Mouse (Mus musculus) olfactory bulb, adult 2 months (tissue): ENCODE results near the gene Fndc3a. TPM values are rescaled to one million over a fixed set of nuclear protein-coding genes. Genes with fewer than 3 reads are reported as not detected.

Experiments
- H3K27ac ChIP-seq: fragments of 200-500 bp; 2 replicates; pipeline ENCODE4 v1.5.1; 2012; ENCODE audit warnings: low read depth, low read length; ENCODE audit not compliant: insufficient read depth
- H3K4me1 ChIP-seq: fragments of 200-500 bp; 2 replicates; pipeline ENCODE4 v1.6.1; 2012; ENCODE audit warnings: low read length; ENCODE audit not compliant: control insufficient read depth, insufficient read depth
- H3K4me3 ChIP-seq: fragments of 200-500 bp; 2 replicates; pipeline ENCODE4 v1.5.1; 2012; ENCODE audit warnings: mild to moderate bottlenecking, low read depth, low read length, moderate library complexity; ENCODE audit not compliant: insufficient read depth
- CTCF ChIP-seq: fragments of 200-500 bp; IDR thresholded peaks from 2 replicates; pipeline ENCODE4 v1.5.1; 2012; ENCODE audit warnings: low read depth, mild to moderate bottlenecking, low read length, moderate library complexity; ENCODE audit not compliant: insufficient read depth
- POLR2A ChIP-seq: fragments of 200-500 bp; IDR thresholded peaks from 2 replicates; pipeline ENCODE4 v1.6.1; 2012; ENCODE audit warnings: mild to moderate bottlenecking, low read depth, low read length, moderate library complexity; ENCODE audit not compliant: insufficient read depth
- WGBS: fragments of 180-500 bp; shearing (Covaris S2); methylation state at CpG from one replicate; pipeline ENCODE4 v1.1.7; 2018; 5-methylcytosine and 5-hydroxymethylcytosine counted together
- polyA plus RNA-seq: library from polyadenylated mRNA; stranded (reverse); fragments of >200 nt; gene quantifications from 2 replicates; pipeline ENCODE4 v1.2.4, GENCODE M21; 2012; ENCODE audit warnings: low replicate concordance; ENCODE audit not compliant: missing spikeins, insufficient read depth, insufficient read length

Fndc3a gene
- polyA plus RNA-seq, 1 experiment: not detected

DNA sequence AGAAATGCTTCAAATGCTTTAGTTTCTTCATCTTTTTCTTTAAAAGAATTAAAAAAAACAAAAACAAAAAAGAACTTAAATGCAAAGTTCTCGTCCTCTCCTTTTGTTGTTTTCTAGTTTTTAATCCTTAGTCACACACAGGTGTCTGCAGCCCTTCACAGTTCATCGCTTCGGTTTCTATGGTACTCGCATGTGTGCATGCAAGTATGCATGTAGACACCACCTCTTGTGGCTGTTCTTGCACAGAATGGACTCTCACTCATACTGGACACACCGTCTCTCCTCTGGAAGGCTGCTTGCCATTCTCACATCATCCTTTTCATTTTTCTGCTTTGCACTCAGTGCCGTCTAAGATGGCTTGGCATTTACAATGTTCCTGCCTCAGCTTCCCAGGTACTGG lies 126.8 kb downstream of the Fndc3a start:
- Histone ChIP-seq H3K4me1 (no peaks in the 10 kb centered on the region), H3K4me3 (no peak overlapping the region), H3K27ac (no peak overlapping the region)
- TF ChIP-seq POLR2A: no peak
- TF ChIP-seq CTCF: no peak
- 73% methylated on average over 6 of the region's 6 CpGs for WGBS

DNA sequence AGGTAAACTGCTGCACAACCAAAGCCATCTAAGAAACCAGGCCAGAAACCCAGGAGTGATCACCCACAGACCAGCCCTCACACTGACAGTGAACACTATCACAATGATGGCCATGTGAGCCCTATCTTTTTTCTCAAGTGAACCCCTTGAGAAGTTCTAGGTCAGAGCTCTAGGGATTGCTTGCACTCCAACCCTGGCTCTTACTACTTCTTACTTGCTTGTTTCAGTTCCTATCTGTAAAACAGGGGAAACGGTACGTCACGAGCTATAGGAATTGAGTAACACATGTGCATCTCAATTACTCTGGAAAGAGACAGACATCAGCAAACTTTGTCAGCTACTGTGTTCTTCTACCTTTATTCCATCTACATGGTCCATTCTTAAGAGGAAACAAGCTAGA lies 128.8 kb downstream of the Fndc3a start:
- 90% methylated on average over 3 of the region's 3 CpGs for WGBS
- TF ChIP-seq CTCF (no peak), POLR2A (no peak)
- no peaks in the 10 kb centered on the region for H3K4me1 ChIP-seq
- H3K27ac ChIP-seq: no peak overlapping the region
- no peak overlapping the region for H3K4me3 ChIP-seq

DNA sequence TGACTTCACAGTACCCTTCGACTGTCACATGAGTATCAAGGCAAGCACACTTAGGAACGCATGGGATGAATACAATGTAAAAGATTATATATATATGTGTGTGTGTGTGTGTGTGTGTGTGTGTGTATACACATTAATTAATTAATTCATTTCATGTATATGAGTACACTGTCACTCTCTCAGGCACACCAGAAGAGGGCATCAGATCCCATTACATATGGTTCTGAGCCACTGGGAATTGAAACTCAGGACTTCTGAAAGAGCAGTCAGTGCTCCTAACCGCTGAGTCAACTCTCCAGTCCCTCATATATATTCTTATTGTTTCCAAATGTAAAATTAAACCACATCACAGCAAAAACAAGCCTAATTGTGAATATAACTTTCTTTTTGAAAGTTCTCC lies 133.5 kb downstream of the Fndc3a start:
- H3K4me1 ChIP-seq: no peaks in the 10 kb centered on the region
- TF ChIP-seq CTCF (no peak), POLR2A (no peak)
- WGBS: 89% methylated on average over 3 of the region's 3 CpGs
- no peak overlapping the region for H3K27ac ChIP-seq
- no peak overlapping the region for H3K4me3 ChIP-seq

DNA sequence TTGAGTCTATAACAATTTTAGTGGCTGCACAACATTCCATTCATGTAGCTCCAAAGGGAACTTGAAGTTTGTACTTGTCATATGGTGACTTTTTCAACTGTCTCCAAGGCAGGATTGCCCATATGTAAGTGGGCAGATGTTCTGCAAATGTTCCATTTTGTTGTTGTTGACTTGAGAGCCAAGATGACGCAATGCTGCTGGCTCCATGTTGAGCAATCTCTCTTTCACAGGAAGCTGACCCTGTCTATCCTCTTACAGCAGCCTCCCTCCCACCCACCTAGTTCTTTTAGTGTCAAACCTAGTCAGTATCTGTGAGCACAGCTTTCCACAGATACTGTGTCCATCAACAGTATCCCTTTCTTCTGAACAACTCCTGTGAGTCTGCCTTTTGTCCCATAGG lies 145.9 kb downstream of the Fndc3a start:
- no peak for TF ChIP-seq POLR2A
- TF ChIP-seq CTCF: no peak
- no peak overlapping the region for H3K4me3 ChIP-seq
- H3K4me1 ChIP-seq: no peaks in the 10 kb centered on the region
- 94% methylated on average over 1 of the region's 1 CpGs for WGBS
- no peak overlapping the region for H3K27ac ChIP-seq

DNA sequence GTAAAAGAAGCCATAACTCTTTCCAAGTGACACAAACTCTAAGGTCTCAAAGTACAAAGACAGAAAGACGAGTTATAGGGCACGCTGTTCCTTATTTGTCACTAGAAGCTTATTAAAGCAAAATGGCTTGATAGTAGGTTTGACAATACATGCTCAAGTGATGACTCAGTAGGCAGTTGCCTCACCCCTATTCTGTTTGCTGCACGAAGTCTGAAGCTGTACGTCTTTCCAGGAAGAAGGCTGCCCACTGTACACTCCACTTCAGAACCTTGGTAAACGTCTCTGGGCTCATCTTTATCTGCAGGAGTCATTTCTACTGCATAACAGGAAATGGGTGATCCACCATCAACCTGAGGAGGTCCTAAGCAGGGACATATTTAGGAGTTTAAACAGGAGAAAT lies 151.0 kb downstream of the Fndc3a start:
- 54% methylated on average over 5 of the region's 5 CpGs for WGBS
- Histone ChIP-seq H3K4me1 (0 out of 2 replicates have a peak, but pooled peaks cover 2% of the 10 kb centered on the region), H3K27ac (no peak overlapping the region), H3K4me3 (no peak overlapping the region)
- TF ChIP-seq POLR2A: no peak
- TF ChIP-seq CTCF: no peak

DNA sequence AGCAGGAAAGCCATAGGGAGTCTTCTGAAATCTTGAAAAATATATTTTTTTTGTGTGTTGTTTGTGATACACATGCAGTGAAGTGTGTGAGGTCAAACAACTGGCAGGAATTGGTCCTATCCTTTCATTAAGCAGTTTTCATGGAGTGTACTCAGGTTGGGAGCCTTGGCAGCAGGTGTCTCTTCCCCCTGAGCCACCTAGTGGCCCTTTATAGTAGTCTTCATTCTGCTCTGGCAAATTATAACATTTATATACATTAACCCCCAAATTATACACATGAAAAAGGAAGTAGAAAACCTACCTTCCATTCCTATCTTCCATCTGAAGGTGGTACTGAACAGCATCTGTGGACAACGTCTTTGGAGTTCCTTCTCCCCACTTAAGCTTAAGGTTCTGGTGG lies 154.0 kb downstream of the Fndc3a start:
- no peak overlapping the region for H3K27ac ChIP-seq
- WGBS: 88% methylated on average over 1 of the region's 1 CpGs
- H3K4me1 ChIP-seq: 0 out of 2 replicates have a peak, but pooled peaks cover 2% of the 10 kb centered on the region
- no peak for TF ChIP-seq CTCF
- no peak for TF ChIP-seq POLR2A
- no peak overlapping the region for H3K4me3 ChIP-seq

DNA sequence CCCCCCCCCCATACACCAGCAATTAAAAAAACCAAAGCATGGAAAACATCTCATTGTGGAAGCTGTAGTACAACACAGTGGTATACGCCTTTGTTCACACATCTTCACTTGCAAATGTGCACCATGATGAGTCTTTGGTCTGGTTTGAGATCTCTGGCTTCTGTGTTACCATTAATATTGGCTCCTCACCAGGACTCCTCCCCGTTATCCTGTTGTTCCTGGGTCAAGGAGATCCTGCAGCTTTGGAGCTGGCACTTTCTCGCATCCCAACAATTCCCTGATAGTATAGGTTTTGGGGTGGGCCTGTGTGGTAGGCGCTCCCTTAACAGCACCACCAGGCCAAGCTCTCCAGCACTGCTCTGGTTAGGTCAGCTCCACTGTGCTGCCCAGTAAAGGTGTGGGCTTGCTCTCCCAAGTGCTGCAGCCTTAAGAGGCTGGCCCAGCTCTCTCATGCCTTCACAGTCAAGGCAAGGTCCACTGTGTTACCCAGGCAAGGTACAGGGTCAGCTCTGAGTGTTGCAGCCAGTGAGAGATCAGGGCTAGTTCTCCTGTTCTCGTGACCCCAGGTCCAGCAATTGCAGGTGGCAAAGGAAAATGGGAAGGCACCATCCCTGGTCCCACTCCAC lies 173.3 kb downstream of the Fndc3a start:
- no peak for TF ChIP-seq CTCF
- no peak overlapping the region for H3K4me3 ChIP-seq
- H3K4me1 ChIP-seq: peaks cover 13% of the 10 kb centered on the region
- H3K27ac ChIP-seq: no peak overlapping the region
- WGBS: 93% methylated on average over 5 of the region's 5 CpGs

DNA sequence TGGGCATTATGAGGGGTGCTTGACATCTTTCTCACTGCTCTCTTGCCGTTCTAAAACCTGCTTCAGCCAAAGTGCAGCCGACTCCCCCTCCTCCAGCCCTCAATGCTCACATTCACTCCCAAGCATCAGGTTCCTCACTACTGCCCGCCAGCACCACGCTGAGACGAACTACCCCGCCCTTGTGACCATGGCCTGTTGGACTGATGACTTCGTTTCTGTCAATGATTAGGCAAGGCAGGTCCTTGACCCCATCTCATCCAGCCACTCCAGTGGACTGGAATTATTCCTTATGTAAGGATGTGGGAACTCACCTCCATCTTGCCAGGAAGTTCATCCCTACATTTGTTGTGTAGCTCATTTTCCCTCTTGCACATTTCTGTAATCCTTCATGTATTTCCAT lies 175.9 kb downstream of the Fndc3a start:
- no peak overlapping the region for H3K27ac ChIP-seq
- TF ChIP-seq CTCF (no peak), POLR2A (no peak)
- WGBS: 89% methylated on average over 7 of the region's 7 CpGs
- no peak overlapping the region for H3K4me3 ChIP-seq
- H3K4me1 ChIP-seq: peaks cover 13% of the 10 kb centered on the region

DNA sequence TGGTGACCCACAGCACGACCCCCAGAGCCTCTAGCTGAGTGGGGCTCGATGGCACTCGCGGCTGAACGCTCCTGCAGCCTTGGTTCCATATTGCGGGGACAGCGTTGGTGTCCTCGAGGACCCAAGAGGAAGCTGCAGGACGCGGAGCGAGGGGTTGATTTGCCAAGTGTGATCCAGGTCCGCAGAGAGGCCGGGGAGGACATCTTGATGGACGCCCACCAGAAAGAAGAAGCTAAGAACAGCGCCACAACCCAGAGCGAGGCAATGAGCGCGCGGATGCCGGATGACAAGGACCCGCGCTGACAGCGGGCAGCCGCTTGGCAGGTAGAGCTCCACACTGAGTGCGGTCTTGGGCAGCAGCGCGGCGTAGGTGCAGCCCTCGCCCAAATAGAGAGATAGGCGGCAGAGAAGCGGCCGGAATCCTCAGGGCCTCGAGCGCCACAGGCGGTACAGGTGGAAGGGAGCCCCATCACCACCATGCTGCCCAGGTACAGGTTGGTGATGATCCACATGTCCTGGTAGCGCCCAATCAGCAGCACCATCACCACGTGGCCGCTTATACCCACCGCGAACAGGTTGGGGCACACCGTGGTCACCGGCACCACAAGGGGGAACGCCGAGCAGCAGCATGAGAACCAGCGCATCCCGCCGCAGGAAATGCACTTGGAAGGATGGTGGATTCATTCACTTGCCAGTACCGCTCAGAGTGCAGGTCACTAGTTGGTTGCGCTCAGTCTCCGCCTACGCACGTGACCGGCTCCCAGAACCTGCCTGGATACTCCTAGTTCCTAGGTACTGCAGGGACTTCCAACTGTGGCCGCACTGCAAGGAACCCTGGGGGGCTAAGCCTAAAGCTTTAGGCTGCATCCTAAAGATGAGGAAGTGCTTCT lies 177.5 kb downstream of the Fndc3a start:
- 2% methylated on average over 54 of the region's 54 CpGs for WGBS
- peaks cover 13% of the 10 kb centered on the region for H3K4me1 ChIP-seq

More for the DNA sequence above, 177.5 kb downstream of the Fndc3a start:
- H3K4me3 ChIP-seq: peak overlapping the region; percentile 36
- H3K27ac ChIP-seq: no peak overlapping the region
- TF ChIP-seq POLR2A: no peak
- peak; percentile 7; the same call in 1 of the 2 replicates for TF ChIP-seq CTCF
